Mouse (Mus musculus) heart, adult 18-20 months (tissue): Measurements from ENCODE around the gene March9. TPM values are rescaled to one million over a fixed set of nuclear protein-coding genes. Genes with fewer than 3 reads are reported as not detected.
A peak's percentile ranks its signal among the peaks of the same experiment; 100 is the strongest.

ENCODE experiments used
- DNase-seq, 2 experiments: peaks; one replicate each; pipeline ENCODE4 v3.0.0; 2021 to 2022; ENCODE audit warnings: mixed read lengths in 1 of 2
- total RNA-seq, 2 experiments: library from RNA; stranded (reverse); gene quantifications; 2 replicates each; pipeline ENCODE4 v1.2.3; 2021

The March9 gene
- total RNA-seq, 2 experiments from 2014 or later = 2.9 to 3.5 TPM

- no peak for DNase-seq
Observed at GRCm38 (mm10) chr10:127033301-127033741, 26.7 kb downstream of the March9 start.

- peak; percentile 93 to 97 for DNase-seq
Observed at GRCm38 (mm10) chr10:127030336-127031296, 29.4 kb downstream of the March9 start, which contains the start of gene Tsfm. Gene Tsfm, minus strand, starts transcription at chr10:127030840.

GRCm38 (mm10) chr10:127018422-127018821 lies 41.6 kb downstream of the March9 start:
- no peak for DNase-seq

GRCm38 (mm10) chr10:127017071-127017470 lies 42.9 kb downstream of the March9 start:
- DNase-seq = no peak

- no peak for DNase-seq
Observed at GRCm38 (mm10) chr10:127016488-127016887, 43.5 kb downstream of the March9 start.

Other genes starting within 250 kb of the March9 start
- gene Atp23, start 158.8 kb downstream of the March9 start, total RNA-seq = 1 to 10 TPM; 4.2 to 5.1 TPM
- gene Ctdsp2, start 81.5 kb downstream of the March9 start, total RNA-seq = 10 to 100 TPM; 83.8 to 94.3 TPM
- under 1 TPM; 0.37 to 0.64 TPM for gene Avil, start 59.5 kb downstream of the March9 start, total RNA-seq
- gene Tsfm, start 29.3 kb downstream of the March9 start, total RNA-seq = 10 to 100 TPM; 57.3 to 71.6 TPM
- gene Mettl1, start 18.8 kb downstream of the March9 start, total RNA-seq = 1 to 10 TPM; 7.0 to 8.2 TPM
- under 1 TPM in 1 of 2 experiments, not detected in 1; 0.15 TPM for gene Eef1akmt3, start 18.7 kb downstream of the March9 start, total RNA-seq
- under 1 TPM; 0.20 to 0.23 TPM for gene Cyp27b1, start 11.9 kb downstream of the March9 start, total RNA-seq
- gene Cdk4, start 3.4 kb upstream of the March9 start, total RNA-seq = 10 to 100 TPM; 81.5 to 84.1 TPM
- gene Tspan31, start 10.1 kb upstream of the March9 start, total RNA-seq = 10 to 100 TPM; 44.7 to 47.4 TPM
- 1 to 10 TPM; 4.2 to 6.1 TPM for gene Agap2, start 15.1 kb upstream of the March9 start, total RNA-seq
- gene Os9, start 60.9 kb upstream of the March9 start, total RNA-seq = 10 to 100 TPM; 23.2 to 28.8 TPM
- 1 to 10 TPM; 1.8 to 7.9 TPM for gene B4galnt1, start 105.0 kb upstream of the March9 start, total RNA-seq
- 1 to 10 TPM; 8.0 to 9.2 TPM for gene Slc26a10, start 120.5 kb upstream of the March9 start, total RNA-seq
- 10 to 100 TPM in 1 of 2 experiments, 1 to 10 TPM in 1; 8.9 to 10.1 TPM for gene Arhgef25, start 129.9 kb upstream of the March9 start, total RNA-seq
- 10 to 100 TPM; 18.1 to 21.2 TPM for gene Dtx3, start 135.5 kb upstream of the March9 start, total RNA-seq
- gene Pip4k2c, start 151.4 kb upstream of the March9 start, total RNA-seq = 10 to 100 TPM; 30.3 to 30.8 TPM
- under 1 TPM; 0.41 to 0.89 TPM for gene Kif5a, start 203.2 kb upstream of the March9 start, total RNA-seq
- gene Dctn2, start 206.2 kb upstream of the March9 start, total RNA-seq = 100 to 1,000 TPM; 139 to 146 TPM
- gene Mbd6, start 228.8 kb upstream of the March9 start, total RNA-seq = 10 to 100 TPM; 16.7 to 20.2 TPM